Mouse (Mus musculus): ENCODE results near the gene Pcgf3. TPM values are rescaled to one million over a fixed set of nuclear protein-coding genes. Genes with fewer than 3 reads are reported as not detected.

Pcgf3 gene
- total RNA-seq (2021) = 10 to 100 TPM; 51.8 to 56.5 TPM

- intact Hi-C loops (cut with DNase I) = loop anchor here (5.0 kb wide), 1 partner anchor 94 kb away; the partner anchor contains the start of gene Gm42517
- DNase-seq (ENCODE audit: low spot score in 2 of 2) = peak; percentile 94 to 95
Measured at GRCm38 (mm10) chr5:108461082-108462065, at the start of gene Pcgf3. Gene Pcgf3 (plus strand): TSS chr5:108461232.

GRCm38 (mm10) chr5:108414711-108415110, 46.3 kb upstream of the Pcgf3 start:
- DNase-seq (ENCODE audit: low spot score in 2 of 2) = no peak
- intact Hi-C loops (cut with DNase I) = no loop called here

- no peak for DNase-seq (ENCODE audit: low spot score in 2 of 2)
Measured at GRCm38 (mm10) chr5:108422741-108423140, 38.3 kb upstream of the Pcgf3 start.

GRCm38 (mm10) chr5:108423427-108423826, 37.6 kb upstream of the Pcgf3 start:
- DNase-seq (ENCODE audit: low spot score in 2 of 2) = no peak
- intact Hi-C loops (cut with DNase I) = no loop called here

More at GRCm38 (mm10) chr5:108422741-108423140, 38.3 kb upstream of the Pcgf3 start:
- intact Hi-C loops (cut with DNase I) = no loop called here

GRCm38 (mm10) chr5:108427186-108427585, 33.8 kb upstream of the Pcgf3 start:
- intact Hi-C loops (cut with DNase I) = loop anchor here (5.0 kb wide), 1 partner anchor 240 kb away; the partner anchor contains the start of gene Dgkq
- peak; percentile 23 to 34 for DNase-seq (ENCODE audit: low spot score in 2 of 2)

- DNase-seq (ENCODE audit: low spot score in 2 of 2) = no peak
- intact Hi-C loops (cut with DNase I) = loop anchor here (5.0 kb wide), 1 partner anchor 64 kb away; the partner anchor contains the start of gene Gm42517
Measured at GRCm38 (mm10) chr5:108431196-108431595, 29.8 kb upstream of the Pcgf3 start.

- intact Hi-C loops (cut with DNase I) = loop anchor here (5.0 kb wide), 1 partner anchor 67 kb away; the partner anchor contains the start of gene Gm42517
- DNase-seq (ENCODE audit: low spot score in 2 of 2) = peak; percentile 92 to 95
Measured at GRCm38 (mm10) chr5:108433804-108434587, 27.0 kb upstream of the Pcgf3 start, which contains the start of gene Atp5k. Gene Atp5k (minus strand): TSS chr5:108434448.

GRCm38 (mm10) chr5:108436101-108436500, 24.9 kb upstream of the Pcgf3 start:
- intact Hi-C loops (cut with DNase I) = no loop called here
- no peak for DNase-seq (ENCODE audit: low spot score in 2 of 2)

GRCm38 (mm10) chr5:108446973-108447372, 14.1 kb upstream of the Pcgf3 start:
- no peak for DNase-seq (ENCODE audit: low spot score in 2 of 2)
- intact Hi-C loops (cut with DNase I) = no loop called here

- intact Hi-C loops (cut with DNase I) = no loop called here
- DNase-seq (ENCODE audit: low spot score in 2 of 2) = no peak
Measured at GRCm38 (mm10) chr5:108447857-108448256, 13.2 kb upstream of the Pcgf3 start.

GRCm38 (mm10) chr5:108448785-108449668, 12.0 kb upstream of the Pcgf3 start, which contains the start of gene Mfsd7a:
Gene Mfsd7a (minus strand): TSS chr5:108448891.
- intact Hi-C loops (cut with DNase I) = no loop called here
- no peak for DNase-seq (ENCODE audit: low spot score in 2 of 2)

- intact Hi-C loops (cut with DNase I) = no loop called here
- DNase-seq (ENCODE audit: low spot score in 2 of 2) = no peak
Measured at GRCm38 (mm10) chr5:108450837-108451540, 10.0 kb upstream of the Pcgf3 start.

- intact Hi-C loops (cut with DNase I) = no loop called here
- DNase-seq (ENCODE audit: low spot score in 2 of 2) = no peak
Measured at GRCm38 (mm10) chr5:108451611-108452010, 9.4 kb upstream of the Pcgf3 start.

- no peak for DNase-seq (ENCODE audit: low spot score in 2 of 2)
- intact Hi-C loops (cut with DNase I) = no loop called here
Measured at GRCm38 (mm10) chr5:108452422-108452821, 8.6 kb upstream of the Pcgf3 start.

- intact Hi-C loops (cut with DNase I) = no loop called here
- no peak for DNase-seq (ENCODE audit: low spot score in 2 of 2)
Measured at GRCm38 (mm10) chr5:108454094-108454493, 6.9 kb upstream of the Pcgf3 start.

GRCm38 (mm10) chr5:108458706-108459105, 2.3 kb upstream of the Pcgf3 start:
- intact Hi-C loops (cut with DNase I) = no loop called here
- no peak for DNase-seq (ENCODE audit: low spot score in 2 of 2)

GRCm38 (mm10) chr5:108460461-108460860, 571 bp upstream of the Pcgf3 start:
- intact Hi-C loops (cut with DNase I) = loop anchor here (5.0 kb wide), 1 partner anchor 93 kb away; the partner anchor contains the start of gene Gm42517
- DNase-seq (ENCODE audit: low spot score in 2 of 2) = no peak

GRCm38 (mm10) chr5:108462446-108462845, 1.4 kb downstream of the Pcgf3 start:
- DNase-seq (ENCODE audit: low spot score in 2 of 2) = no peak
- intact Hi-C loops (cut with DNase I) = loop anchor here (5.0 kb wide), 1 partner anchor 95 kb away; the partner anchor contains the start of gene Gm42517

Measured in left cerebral cortex, postnatal 36 days (tissue).